17 mouse cellular contexts compared by ENCODE assay signal in the genomic region with DNA sequence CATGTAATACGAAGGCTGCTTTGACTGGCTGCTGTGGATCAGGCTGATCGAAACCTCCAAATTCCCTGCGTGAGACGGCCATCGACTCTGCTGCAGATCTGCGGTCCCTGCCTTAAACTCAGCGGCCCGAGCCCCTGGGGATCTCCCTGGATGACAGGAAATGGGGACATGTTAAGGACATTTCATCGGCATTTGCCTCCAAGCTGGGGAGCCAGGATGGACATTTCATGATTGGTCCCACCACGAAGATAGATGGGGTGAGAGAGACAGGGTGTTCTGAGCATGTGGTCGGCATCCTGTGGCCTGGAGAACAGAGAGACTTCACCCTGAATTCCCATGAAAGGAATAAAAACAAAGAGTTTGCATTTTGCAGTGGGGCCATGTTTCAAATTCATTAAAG.
DNase-seq lines count a peak whose midpoint lies in the region; ATAC-seq lines count a peak whose summit lies in the region.
"Had no signal": no experiment of that assay in that cellular context is flagged by ENCODE, and none has a peak within 500 bp of the region (broad histone marks: within the 10 kb centered on the region; RNA-seq: fewer than 3 reads in every experiment).

No protein-coding gene starts in this region.

- no peak for DNase-seq in heart, postnatal 4 days
- DNase-seq in midbrain, embryonic 14.5 days = no peak
- DNase-seq in urinary bladder, adult 18-20 months (ENCODE audit: low spot score in 2 of 2) = no peak
- DNase-seq: adrenal gland, postnatal 10 days; cerebellum, adult 18-20 months; layer of hippocampus, adult 9-11 months; spleen, adult 18-20 months had no signal

- H3K4me1 ChIP-seq in heart, embryonic 15.5 days (replicated peaks) = peaks cover 15% of the 10 kb centered on the region
- H3K4me1 ChIP-seq in midbrain, embryonic 12.5 days = peaks cover 31% of the 10 kb centered on the region
- peaks cover 10% of the 10 kb centered on the region; the same call in 1 of the 2 replicates for H3K4me1 ChIP-seq in midbrain, embryonic 14.5 days (ENCODE audit: control insufficient read depth, insufficient read depth, low read length)
- peaks cover 90% of the 10 kb centered on the region for H3K4me1 ChIP-seq in kidney, embryonic 15.5 days

- 44% methylated on average over 11 of the region's 11 CpGs for WGBS in heart, embryonic 15.5 days
- 48% methylated on average over 11 of the region's 11 CpGs for WGBS in midbrain, embryonic 12.5 days
- 57% methylated on average over 11 of the region's 11 CpGs for WGBS in midbrain, embryonic 14.5 days
- 15% methylated on average over 11 of the region's 11 CpGs for WGBS in kidney, embryonic 15.5 days

- H3K4me3 ChIP-seq in heart, embryonic 15.5 days = no peak overlapping the region
- no peak overlapping the region for H3K4me3 ChIP-seq in midbrain, embryonic 12.5 days
- no peak overlapping the region for H3K4me3 ChIP-seq in midbrain, embryonic 14.5 days (replicated peaks; ENCODE audit: low read depth, low read length)
- peak overlapping the region; percentile 19; the same call in 1 of the 2 replicates for H3K4me3 ChIP-seq in kidney, embryonic 15.5 days (replicated peaks)
- H3K4me3 ChIP-seq: hindbrain, embryonic 13.5 days; intestine, embryonic 15.5 days; lung, embryonic 15.5 days; myocyte; stomach, embryonic 15.5 days had no signal

- no peaks in the 10 kb centered on the region for H3K9me3 ChIP-seq in heart, embryonic 15.5 days (replicated peaks)
- H3K9me3 ChIP-seq in midbrain, embryonic 12.5 days = no peaks in the 10 kb centered on the region
- H3K9me3 ChIP-seq in midbrain, embryonic 14.5 days (ENCODE audit: control insufficient read depth, low read length) = no peaks in the 10 kb centered on the region
- no peaks in the 10 kb centered on the region for H3K9me3 ChIP-seq in kidney, embryonic 15.5 days (replicated peaks)
- H3K9me3 ChIP-seq: hindbrain, embryonic 13.5 days; intestine, embryonic 15.5 days; lung, embryonic 15.5 days; stomach, embryonic 15.5 days had no signal

- ATAC-seq in heart, embryonic 15.5 days (replicated peaks; ENCODE audit: insufficient number of reproducible peaks, insufficient read depth, low FRiP score, low read depth) = no peak
- no peak for ATAC-seq in midbrain, embryonic 12.5 days (ENCODE audit: low FRiP score, low read depth)
- no peak for ATAC-seq in midbrain, embryonic 14.5 days (ENCODE audit: low FRiP score, low TSS enrichment)
- no peak for ATAC-seq in kidney, embryonic 15.5 days (replicated peaks; ENCODE audit: low FRiP score)
- ATAC-seq in erythroblast, adult 5-6 weeks (replicated peaks; ENCODE audit: low FRiP score, poor library complexity, severe bottlenecking) = no peak
- ATAC-seq: CD4-positive, CD25-positive, alpha-beta regulatory T cell, adult 4 months; intestine, embryonic 15.5 days had no signal

- no peak overlapping the region for H3K9ac ChIP-seq in heart, embryonic 15.5 days
- H3K9ac ChIP-seq in midbrain, embryonic 12.5 days (replicated peaks) = 0 out of 2 replicates have a peak overlapping the region, but pooled peaks have one; percentile 11
- H3K9ac ChIP-seq in midbrain, embryonic 14.5 days (replicated peaks; ENCODE audit: low read length) = no peak overlapping the region
- H3K9ac ChIP-seq in kidney, embryonic 15.5 days = peak overlapping the region; percentile 27; the same call in 1 of the 2 replicates
- H3K9ac ChIP-seq: hindbrain, embryonic 13.5 days; intestine, embryonic 15.5 days; lung, embryonic 15.5 days; stomach, embryonic 15.5 days had no signal

- H3K4me2 ChIP-seq in heart, embryonic 15.5 days = 0 out of 2 replicates have a peak overlapping the region, but pooled peaks have one; percentile 9
- H3K4me2 ChIP-seq in midbrain, embryonic 12.5 days (replicated peaks) = no peak overlapping the region
- no peak overlapping the region for H3K4me2 ChIP-seq in midbrain, embryonic 14.5 days (ENCODE audit: low read length)
- peak overlapping the region; percentile 52 for H3K4me2 ChIP-seq in kidney, embryonic 15.5 days
- H3K4me2 ChIP-seq: hindbrain, embryonic 13.5 days; intestine, embryonic 15.5 days; lung, embryonic 15.5 days; stomach, embryonic 15.5 days had no signal

- H3K36me3 ChIP-seq in heart, embryonic 15.5 days = no peaks in the 10 kb centered on the region
- no peaks in the 10 kb centered on the region for H3K36me3 ChIP-seq in midbrain, embryonic 12.5 days
- no peaks in the 10 kb centered on the region for H3K36me3 ChIP-seq in midbrain, embryonic 14.5 days (ENCODE audit: control insufficient read depth, insufficient read depth, low read length)
- H3K36me3 ChIP-seq in kidney, embryonic 15.5 days = no peaks in the 10 kb centered on the region
- H3K36me3 ChIP-seq: hindbrain, embryonic 13.5 days; intestine, embryonic 15.5 days; lung, embryonic 15.5 days; stomach, embryonic 15.5 days had no signal

- H3K27me3 ChIP-seq in heart, embryonic 15.5 days = peaks cover 64% of the 10 kb centered on the region
- H3K27me3 ChIP-seq in midbrain, embryonic 12.5 days = peaks cover 89% of the 10 kb centered on the region
- H3K27me3 ChIP-seq in midbrain, embryonic 14.5 days (ENCODE audit: control insufficient read depth, insufficient read depth, low read length) = peaks cover 41% of the 10 kb centered on the region
- peaks cover 63% of the 10 kb centered on the region for H3K27me3 ChIP-seq in kidney, embryonic 15.5 days

- no peak overlapping the region for H3K27ac ChIP-seq in heart, embryonic 15.5 days
- no peak overlapping the region for H3K27ac ChIP-seq in midbrain, embryonic 12.5 days (replicated peaks)
- no peak overlapping the region for H3K27ac ChIP-seq in midbrain, embryonic 14.5 days (replicated peaks; ENCODE audit: low read depth, low read length)
- H3K27ac ChIP-seq in kidney, embryonic 15.5 days = peak overlapping the region; percentile 95
- H3K27ac ChIP-seq: hindbrain, embryonic 13.5 days; intestine, embryonic 15.5 days; lung, embryonic 15.5 days; stomach, embryonic 15.5 days had no signal

Comparison
In these comparisons a context has a peak if more than half of its experiments do, and no peak if none do; other contexts are left out.
1. H3K9ac ChIP-seq: peak in midbrain, embryonic 12.5 days (single experiment) and kidney, embryonic 15.5 days (single experiment); none in heart, embryonic 15.5 days (single experiment) and midbrain, embryonic 14.5 days (single experiment).
2. H3K4me2 ChIP-seq: peak in heart, embryonic 15.5 days (single experiment) and kidney, embryonic 15.5 days (single experiment); none in midbrain, embryonic 12.5 days (single experiment) and midbrain, embryonic 14.5 days (single experiment).